Mouse (Mus musculus) neutrophil, adult 83 days (primary cell): ENCODE results near the gene Olfr728. TPM values are rescaled to one million over a fixed set of nuclear protein-coding genes. Genes with fewer than 3 reads are reported as not detected.

ENCODE experiments used
- total RNA-seq, 2 experiments: library from RNA; stranded (reverse); gene quantifications; one replicate each; pipeline ENCODE4 v1.2.4; 2023

The Olfr728 gene
- total RNA-seq, result not detected

DNA sequence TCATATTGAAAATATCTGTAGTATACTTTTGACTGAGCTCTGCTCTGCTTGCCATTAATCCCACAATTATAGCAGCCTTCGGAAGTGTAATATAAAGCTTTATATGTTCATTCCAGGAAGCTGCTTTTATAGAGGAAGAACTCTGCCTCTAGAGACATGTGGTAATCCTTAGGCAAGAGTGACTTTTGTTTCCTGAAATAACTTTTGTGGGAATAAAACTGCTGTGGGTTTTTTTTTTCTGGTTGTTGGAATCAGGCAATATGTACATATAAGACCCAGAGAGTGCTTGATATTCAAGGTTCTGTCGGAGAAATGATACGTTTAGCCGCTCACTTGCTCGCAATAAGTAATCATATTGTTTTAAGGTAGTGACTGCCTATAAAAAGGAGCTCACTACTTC is at the start of gene Olfr728:
Gene Olfr728, minus strand, starts transcription at position 101 of the 400 bp plus-strand sequence.

DNA sequence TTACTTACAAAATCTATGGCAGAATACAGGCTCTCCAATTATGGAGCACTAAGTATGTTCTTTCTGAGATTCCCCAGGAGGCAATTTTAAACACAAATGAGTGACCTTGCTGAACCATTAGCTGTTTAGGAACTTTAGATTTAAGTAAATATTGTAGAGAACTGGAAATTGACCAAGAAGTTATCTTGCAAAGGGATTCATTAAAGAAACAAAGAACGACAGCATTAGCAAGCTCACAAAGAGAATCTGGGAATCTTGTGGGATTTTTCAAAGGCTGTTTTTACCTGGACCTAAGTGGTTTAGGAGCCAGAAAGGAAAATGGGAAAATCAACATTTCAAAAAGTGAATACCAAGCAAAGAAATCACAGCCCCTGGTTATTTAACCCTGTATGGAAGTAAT is 45.6 kb upstream of the Olfr728 start, which contains the start of gene Olfr730:
Gene Olfr730, minus strand, starts transcription at position 101 of the 400 bp plus-strand sequence.

DNA sequence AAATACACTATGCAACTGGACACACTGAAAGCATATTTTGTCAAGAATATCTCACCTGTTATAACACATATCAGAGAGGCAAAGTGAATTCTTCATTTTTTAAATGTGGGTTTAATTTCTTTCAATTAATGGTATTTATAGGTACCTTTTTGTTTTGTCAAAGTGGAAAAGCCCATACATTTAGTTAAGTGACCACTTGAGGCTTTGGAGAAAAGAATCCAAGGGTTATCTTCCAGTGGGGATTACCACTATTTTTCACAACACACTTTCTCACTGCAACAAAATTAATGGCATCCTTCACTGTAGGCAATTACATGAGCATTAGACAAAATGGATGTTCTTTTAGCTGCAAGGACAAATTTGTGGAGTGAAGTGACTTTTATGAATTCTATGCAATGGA is 10.3 kb upstream of the Olfr728 start, which contains the start of gene Olfr729:
Gene Olfr729, minus strand, starts transcription at position 101 of the 400 bp plus-strand sequence.

DNA sequence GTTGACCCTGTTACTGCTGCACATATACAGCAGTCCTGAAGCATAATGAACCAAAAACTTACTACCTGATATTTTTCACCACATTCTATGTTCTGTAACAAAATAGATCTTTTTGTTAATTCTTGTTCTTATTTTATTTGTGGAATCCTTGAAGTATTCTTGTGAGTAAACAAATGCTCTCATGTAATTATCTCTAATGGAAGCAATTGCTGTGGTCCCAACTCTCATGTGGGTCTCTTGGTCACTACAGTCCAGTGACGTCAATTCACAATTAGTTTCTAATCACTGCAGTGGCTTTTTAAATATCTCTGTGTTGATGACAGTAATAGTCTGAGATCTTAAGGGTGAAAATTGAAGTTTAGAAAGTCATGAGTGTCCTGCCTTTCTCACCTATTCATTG is 19.6 kb downstream of the Olfr728 start, which contains the start of gene Olfr727:
Gene Olfr727, plus strand, starts transcription at position 301 of the 400 bp plus-strand sequence.

DNA sequence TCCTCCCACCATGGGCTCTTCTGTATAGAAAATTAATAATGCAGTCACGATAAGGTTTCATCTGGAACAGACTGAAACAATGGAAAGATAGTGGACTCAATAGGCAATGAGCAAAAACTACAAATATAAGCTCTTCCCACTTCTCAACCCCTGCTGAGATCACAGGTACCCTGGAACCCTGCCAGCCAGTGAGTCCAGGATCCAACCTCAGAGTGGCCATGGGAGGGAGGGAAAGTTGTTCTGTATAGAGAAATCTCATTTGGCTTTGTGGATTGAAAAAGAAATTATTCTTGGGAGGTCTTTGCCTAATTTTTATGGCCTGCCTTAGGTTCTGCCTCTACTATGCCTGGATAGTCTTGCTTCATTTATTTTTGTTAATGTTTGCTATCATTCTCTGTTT is 51.6 kb downstream of the Olfr728 start, which contains the start of gene Olfr726:
Gene Olfr726, minus strand, starts transcription at position 101 of the 400 bp plus-strand sequence.

Other genes with a start within 250 kb of the Olfr728 start
- gene Olfr722, start 240.7 kb downstream of the Olfr728 start, total RNA-seq, result not detected
- gene Olfr723, start 210.9 kb downstream of the Olfr728 start, total RNA-seq, result not detected
- gene Olfr724, start 179.4 kb downstream of the Olfr728 start, total RNA-seq, result not detected
- not detected for gene Olfr725, start 102.3 kb downstream of the Olfr728 start, total RNA-seq
- not detected for gene Olfr726, start 51.7 kb downstream of the Olfr728 start, total RNA-seq
- not detected for gene Olfr727, start 19.5 kb downstream of the Olfr728 start, total RNA-seq
- gene Olfr729, start 10.2 kb upstream of the Olfr728 start, total RNA-seq, result not detected
- gene Olfr730, start 45.5 kb upstream of the Olfr728 start, total RNA-seq, result not detected
- not detected for gene Olfr731, start 99.2 kb upstream of the Olfr728 start, total RNA-seq
- gene Olfr732, start 141.5 kb upstream of the Olfr728 start, total RNA-seq, result not detected
- gene Olfr733, start 158.8 kb upstream of the Olfr728 start, total RNA-seq, result not detected
- not detected for gene Olfr734, start 184.1 kb upstream of the Olfr728 start, total RNA-seq
- gene Olfr735, start 206.2 kb upstream of the Olfr728 start, total RNA-seq, result under 1 TPM in 1 of 2 experiments, not detected in 1; 0.09 TPM
- under 1 TPM; 0.22 TPM for gene Tlr11, start 215.2 kb upstream of the Olfr728 start, total RNA-seq
- gene Olfr736, start 238.5 kb upstream of the Olfr728 start, total RNA-seq, result not detected